1 mouse cellular context compared by ENCODE assay signal in the genomic region with DNA sequence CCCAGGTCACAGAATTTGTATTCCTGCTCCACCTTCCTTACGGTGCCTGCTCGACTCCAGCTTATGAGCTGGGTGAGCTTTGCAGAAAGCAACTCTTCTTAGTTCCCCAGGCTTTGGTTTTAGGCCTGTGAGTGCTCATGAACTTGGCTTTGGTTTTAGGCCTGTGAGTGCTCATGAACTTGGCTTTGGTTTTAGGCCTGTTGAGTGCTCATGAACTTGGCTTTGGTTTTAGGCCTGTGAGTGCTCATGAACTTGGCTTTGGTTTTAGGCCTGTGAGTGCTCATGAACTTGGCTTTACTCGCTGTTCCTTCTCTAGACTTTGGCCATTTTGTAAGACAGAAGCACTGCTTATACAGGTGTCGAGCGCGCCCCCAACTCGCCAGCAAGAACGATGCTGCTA. TPM values are rescaled to one million over a fixed set of nuclear protein-coding genes. Genes with fewer than 3 reads are reported as not detected.
"Had no signal": no experiment of that assay in that cellular context is flagged by ENCODE, and none has a peak within 500 bp of the region (broad histone marks: within the 10 kb centered on the region; RNA-seq: fewer than 3 reads in every experiment).

No protein-coding gene starts in this region.

RNA-seq across cellular contexts. Expression of a gene that starts 56.5 kb away (rescaled TPM):
- total RNA-seq: granulocyte monocyte progenitor cell, adult 5-6 weeks had no signal
